ENCODE assay signal across 21 mouse cellular contexts in genomic region chr4:141288152-141288551, GRCm38 (mm10). TPM values are rescaled to one million over a fixed set of nuclear protein-coding genes. Genes with fewer than 3 reads are reported as not detected.
DNase-seq lines count a peak whose midpoint lies in the region; ATAC-seq and TF ChIP-seq lines count a peak whose summit lies in the region.
"Had no signal": no experiment of that assay in that cellular context is flagged by ENCODE, and none has a peak within 500 bp of the region (broad histone marks: within the 10 kb centered on the region; RNA-seq: fewer than 3 reads in every experiment).

No protein-coding gene starts in this region.

- H3K4me2 ChIP-seq in lung, embryonic 15.5 days, result no peak overlapping the region
- H3K4me2 ChIP-seq in CH12.LX (ENCODE audit: insufficient read depth, low read depth, poor library complexity, severe bottlenecking), result no peak overlapping the region
- H3K4me2 ChIP-seq in hindbrain, embryonic 16.5 days (ENCODE audit: low read length), result no peak overlapping the region

- no peak overlapping the region for H3K9ac ChIP-seq in lung, embryonic 15.5 days
- no peak overlapping the region for H3K9ac ChIP-seq in CH12.LX (ENCODE audit: insufficient read depth, low read depth)
- H3K9ac ChIP-seq in hindbrain, embryonic 16.5 days (ENCODE audit: low read depth, low read length), result no peak overlapping the region
- H3K9ac ChIP-seq: embryonic facial prominence, embryonic 15.5 days; forebrain, postnatal 0 days; liver, embryonic 14.5 days had no signal

- H3K4me3 ChIP-seq in lung, embryonic 15.5 days, result no peak overlapping the region
- H3K4me3 ChIP-seq in CH12.LX (replicated peaks in 1 of 3; ENCODE audit: low read depth in 2 of 3, low read length in 2 of 3, poor library complexity in 1 of 3), result no peak overlapping the region
- no peak overlapping the region for H3K4me3 ChIP-seq in hindbrain, embryonic 16.5 days (ENCODE audit: low read length)
- H3K4me3 ChIP-seq: embryonic facial prominence, embryonic 15.5 days had no signal

- H3K27ac ChIP-seq in lung, embryonic 15.5 days, result peak overlapping the region; percentile 44
- no peak overlapping the region for H3K27ac ChIP-seq in CH12.LX (ENCODE audit: insufficient read depth, low read depth)
- no peak overlapping the region for H3K27ac ChIP-seq in hindbrain, embryonic 16.5 days (ENCODE audit: low read depth, low read length)
- H3K27ac ChIP-seq: embryonic facial prominence, embryonic 15.5 days; liver, embryonic 14.5 days had no signal

- TF ChIP-seq POLR2A in CH12.LX (IDR thresholded peaks at IDR 0.05; ENCODE audit: low read depth, low read length), result no peak

- peaks cover 53% of the 10 kb centered on the region for H3K4me1 ChIP-seq in lung, embryonic 15.5 days
- peaks cover 10 to 34% of the 10 kb centered on the region in 2 experiments for H3K4me1 ChIP-seq in CH12.LX (ENCODE audit: control insufficient read depth in 1 of 2, insufficient read depth in 2 of 2)
- H3K4me1 ChIP-seq in hindbrain, embryonic 16.5 days (ENCODE audit: control insufficient read depth, insufficient read depth, low read depth, low read length), result peaks cover 20% of the 10 kb centered on the region

- H3K27me3 ChIP-seq in lung, embryonic 15.5 days, result peaks cover 44% of the 10 kb centered on the region
- peaks cover 92% of the 10 kb centered on the region for H3K27me3 ChIP-seq in CH12.LX (replicated peaks)
- H3K27me3 ChIP-seq in hindbrain, embryonic 16.5 days (replicated peaks; ENCODE audit: control insufficient read depth, insufficient read depth, low read length), result peaks cover 7% of the 10 kb centered on the region

- no peaks in the 10 kb centered on the region for H3K9me3 ChIP-seq in lung, embryonic 15.5 days
- H3K9me3 ChIP-seq in CH12.LX (replicated peaks; ENCODE audit: low read length), result peaks cover 8% of the 10 kb centered on the region
- no peaks in the 10 kb centered on the region for H3K9me3 ChIP-seq in hindbrain, embryonic 16.5 days (ENCODE audit: control insufficient read depth, low read length)
- H3K9me3 ChIP-seq: embryonic facial prominence, embryonic 15.5 days had no signal

- no peaks in the 10 kb centered on the region for H3K79me2 ChIP-seq in CH12.LX (replicated peaks; ENCODE audit: control insufficient read depth, extremely low read depth, insufficient read depth, poor library complexity, severe bottlenecking)

- TF ChIP-seq EP300 in CH12.LX (IDR thresholded peaks at IDR 0.05; ENCODE audit: low read length), result no peak

- in situ Hi-C loops in CH12.LX (cut with MboI; ENCODE audit: low pct_ligation_motif_present, low pct_unique_long_range_greater_than_20kb, low sequenced_read_pairs), result no loop called here

- ATAC-seq in lung, embryonic 15.5 days (ENCODE audit: borderline replicate concordance, extremely low read depth, low FRiP score, low TSS enrichment), result no peak
- 0 out of 2 replicates have a peak, but pooled peaks have one; percentile 34 for ATAC-seq in hindbrain, embryonic 16.5 days
- ATAC-seq: forebrain, postnatal 0 days had no signal

- TF ChIP-seq CTCF in CH12.LX (conservative IDR thresholded peaks at IDR 0.05 in 1 of 2, IDR thresholded peaks at IDR 0.05 in 1 of 2; ENCODE audit: low read depth in 2 of 2, low read length in 2 of 2), result no peak

- peak; percentile 3 for DNase-seq in adrenal gland, postnatal 14 days
- DNase-seq in adrenal gland, adult 18-20 months (ENCODE audit: low spot score in 2 of 2), result no peak
- no peak for DNase-seq in lung, postnatal 4 days
- DNase-seq in CH12.LX (ENCODE audit: extremely low read depth), result no peak
- no peak for DNase-seq in kidney, adult 18-20 months
- DNase-seq in embryo, embryonic 9.5 days (ENCODE audit: extremely low spot score), result no peak
- DNase-seq: adrenal gland, postnatal 10 days; cerebellum, adult 11-12 months; cerebellum, postnatal 25 days; embryo, embryonic 11 days; forebrain, postnatal 0 days; gastrocnemius, postnatal 36 days; lung, postnatal 10 days; right cerebral cortex, postnatal 25 days; thymus, adult 2 months had no signal

- dilution Hi-C loops in CH12.LX (cut with MboI; ENCODE audit: extremely low pct_ligation_motif_present, extremely low pct_unique_long_range_greater_than_20kb, low sequenced_read_pairs), result no loop called here

- WGBS in lung, embryonic 15.5 days, result 55% methylated on average over 8 of the region's 8 CpGs
- WGBS in hindbrain, embryonic 16.5 days, result 36% methylated on average over 8 of the region's 8 CpGs

- H3K36me3 ChIP-seq in lung, embryonic 15.5 days, result no peaks in the 10 kb centered on the region
- H3K36me3 ChIP-seq in CH12.LX (replicated peaks in 1 of 2; ENCODE audit: control insufficient read depth in 1 of 2, insufficient read depth in 1 of 2, low read length in 1 of 2), result no peaks in the 10 kb centered on the region
- H3K36me3 ChIP-seq in hindbrain, embryonic 16.5 days (ENCODE audit: control insufficient read depth, insufficient read depth, low read length), result no peaks in the 10 kb centered on the region
- H3K36me3 ChIP-seq: embryonic facial prominence, embryonic 15.5 days had no signal

- no peak for TF ChIP-seq RAD21 in CH12.LX (IDR thresholded peaks at IDR 0.05; ENCODE audit: low read depth, low read length)

TF ChIP-seq in CH12.LX, 34 proteins besides CTCF, POLR2A, EP300 and RAD21:
- 0 out of 2 replicates have a peak, but pooled peaks have one; percentile 10 for TF ChIP-seq BHLHE40 (IDR thresholded peaks at IDR 0.05; ENCODE audit: low read depth, low read length)
- no peak for TF ChIP-seq PAX5 (IDR thresholded peaks at IDR 0.05; ENCODE audit: low read length)

RNA-seq across cellular contexts. Expression of gene Epha2, which starts 12.9 kb away (rescaled TPM):
- 18.8 and 19.4 TPM in 2 replicates for total RNA-seq in adrenal gland, postnatal 14 days (2021)
- total RNA-seq in adrenal gland, adult 18-20 months (2021), result 10 to 100 TPM; 12.0 to 18.1 TPM
- polyA plus RNA-seq in lung, embryonic 15.5 days (2015; fragmentation: Nextera tagmentation; extraction: Ambion mirVana), result 10.8 and 11.0 TPM in 2 replicates
- total RNA-seq in CH12.LX (2012; rRNA removed) (0.67 and 0.81 TPM in 2 replicates), CH12.LX (2014; rRNA removed) (0.55 and 0.58 TPM in 2 replicates)
- 0.67 and 0.70 TPM in 2 replicates for polyA plus RNA-seq in CH12.LX (2012; ENCODE audit: insufficient read length, low read depth)
- 1.1 TPM in 2 replicates for polyA plus RNA-seq in hindbrain, embryonic 16.5 days (2015; fragmentation: Nextera tagmentation; extraction: Ambion mirVana)

RNA-seq across cellular contexts. Expression of gene Arhgef19, which starts 48.9 kb away (rescaled TPM):
- 35.9 and 36.8 TPM in 2 replicates for total RNA-seq in adrenal gland, postnatal 14 days (2021)
- total RNA-seq in adrenal gland, adult 18-20 months (2021), result 10 to 100 TPM; 47.6 to 51.9 TPM
- 19.2 and 20.5 TPM in 2 replicates for polyA plus RNA-seq in lung, embryonic 15.5 days (2015; fragmentation: Nextera tagmentation; extraction: Ambion mirVana)
- total RNA-seq in CH12.LX (2012; rRNA removed), result 0.08 and 0.21 TPM in 2 replicates
- 0.15 TPM in 1 of 2 replicates, not detected in the other for total RNA-seq in CH12.LX (2014; rRNA removed)
- 0.19 and 0.40 TPM in 2 replicates for polyA plus RNA-seq in CH12.LX (2012; ENCODE audit: insufficient read length, low read depth)
- 1.7 and 2.0 TPM in 2 replicates for polyA plus RNA-seq in hindbrain, embryonic 16.5 days (2015; fragmentation: Nextera tagmentation; extraction: Ambion mirVana)
- total RNA-seq: megakaryocyte, adult 5-6 weeks; neutrophil, adult 5-6 weeks had no signal

Comparison
In these comparisons a context has a peak if more than half of its experiments do, and no peak if none do; other contexts are left out.
1. RNA of gene Epha2, which starts 12.9 kb away (total RNA-seq): 18.8 to 19.4 TPM in adrenal gland, postnatal 14 days and 12.0 to 18.1 TPM in adrenal gland, adult 18-20 months; 0.55 to 0.81 TPM in CH12.LX; every median in the first group is over 4 times any median in the second.
2. RNA of gene Arhgef19, which starts 48.9 kb away (total RNA-seq): 47.6 to 51.9 TPM in adrenal gland, adult 18-20 months and 35.9 to 36.8 TPM in adrenal gland, postnatal 14 days; 0.08 to 0.21 TPM in CH12.LX; every median in the first group is over 10 times any median in the second.